In genomic region chr9:66595722-66596675, GRCm38 (mm10) we compare ENCODE assay signal across 11 mouse cellular contexts. TPM values are rescaled to one million over a fixed set of nuclear protein-coding genes. Genes with fewer than 3 reads are reported as not detected.
DNase-seq lines count a peak whose midpoint lies in the region; ATAC-seq and TF ChIP-seq lines count a peak whose summit lies in the region.
"Had no signal": no experiment of that assay in that cellular context is flagged by ENCODE, and none has a peak within 500 bp of the region (broad histone marks: within the 10 kb centered on the region; RNA-seq: fewer than 3 reads in every experiment).

No protein-coding gene starts in this region.

- WGBS in stomach, embryonic 15.5 days, result 55% methylated on average over 5 of the region's 5 CpGs
- 60% methylated on average over 5 of the region's 5 CpGs for WGBS in stomach, postnatal 0 days
- WGBS in limb, embryonic 15.5 days, result 27% methylated on average over 5 of the region's 5 CpGs
- 48% methylated on average over 5 of the region's 5 CpGs for WGBS in hindbrain, embryonic 16.5 days
- WGBS in forebrain, embryonic 16.5 days, result 33% methylated on average over 5 of the region's 5 CpGs

- no peak overlapping the region for H3K9ac ChIP-seq in stomach, embryonic 15.5 days
- H3K9ac ChIP-seq in stomach, postnatal 0 days (ENCODE audit: low read length), result no peak overlapping the region
- no peak overlapping the region for H3K9ac ChIP-seq in limb, embryonic 15.5 days
- H3K9ac ChIP-seq in hindbrain, embryonic 16.5 days (ENCODE audit: low read depth, low read length), result no peak overlapping the region
- no peak overlapping the region for H3K9ac ChIP-seq in forebrain, embryonic 16.5 days (replicated peaks; ENCODE audit: low read depth, low read length)
- H3K9ac ChIP-seq: liver, embryonic 14.5 days had no signal

- no peaks in the 10 kb centered on the region for H3K27me3 ChIP-seq in stomach, embryonic 15.5 days (replicated peaks)
- H3K27me3 ChIP-seq in stomach, postnatal 0 days (ENCODE audit: control insufficient read depth, insufficient read depth, low read length), result no peaks in the 10 kb centered on the region
- H3K27me3 ChIP-seq in limb, embryonic 15.5 days, result no peaks in the 10 kb centered on the region
- no peaks in the 10 kb centered on the region for H3K27me3 ChIP-seq in hindbrain, embryonic 16.5 days (replicated peaks; ENCODE audit: control insufficient read depth, insufficient read depth, low read length)
- H3K27me3 ChIP-seq in forebrain, embryonic 16.5 days (replicated peaks; ENCODE audit: control insufficient read depth, insufficient read depth, low read length), result no peaks in the 10 kb centered on the region

- ATAC-seq in stomach, embryonic 15.5 days (ENCODE audit: insufficient read depth, low FRiP score, low read depth), result no peak
- no peak for ATAC-seq in stomach, postnatal 0 days (ENCODE audit: low FRiP score, low TSS enrichment)
- no peak for ATAC-seq in limb, embryonic 15.5 days (ENCODE audit: insufficient number of reproducible peaks, low FRiP score, low TSS enrichment, low read depth)
- ATAC-seq in hindbrain, embryonic 16.5 days, result no peak
- no peak for ATAC-seq in forebrain, embryonic 16.5 days

- no peak for TF ChIP-seq EP300 in stomach, postnatal 0 days (optimal IDR thresholded peaks at IDR 0.05)

- peak; percentile 54 for DNase-seq in cerebellum, adult 11-12 months
- DNase-seq in cerebellum, adult 8-10 months, result no peak
- DNase-seq in stomach, postnatal 0 days (ENCODE audit: low spot score), result no peak
- DNase-seq in yolk sac, embryonic 10.5 days (ENCODE audit: low spot score), result peak; percentile 79
- DNase-seq: adrenal gland, postnatal 25 days; heart, postnatal 36 days had no signal

- H3K4me3 ChIP-seq in stomach, embryonic 15.5 days (replicated peaks), result no peak overlapping the region
- H3K4me3 ChIP-seq in stomach, postnatal 0 days (ENCODE audit: low read depth, low read length), result no peak overlapping the region
- H3K4me3 ChIP-seq in limb, embryonic 15.5 days, result no peak overlapping the region
- H3K4me3 ChIP-seq in hindbrain, embryonic 16.5 days (ENCODE audit: low read length), result no peak overlapping the region
- no peak overlapping the region for H3K4me3 ChIP-seq in forebrain, embryonic 16.5 days (replicated peaks; ENCODE audit: low read length)

- H3K27ac ChIP-seq in stomach, embryonic 15.5 days, result peak overlapping the region; percentile 7; the same call in 1 of the 2 replicates
- H3K27ac ChIP-seq in stomach, postnatal 0 days (replicated peaks), result no peak overlapping the region
- H3K27ac ChIP-seq in limb, embryonic 15.5 days, result peak overlapping the region; percentile 38
- no peak overlapping the region for H3K27ac ChIP-seq in hindbrain, embryonic 16.5 days (ENCODE audit: low read depth, low read length)
- H3K27ac ChIP-seq in forebrain, embryonic 16.5 days (ENCODE audit: low read length), result no peak overlapping the region
- H3K27ac ChIP-seq: liver, embryonic 14.5 days had no signal

- peaks cover 15% of the 10 kb centered on the region for H3K4me1 ChIP-seq in stomach, embryonic 15.5 days
- peaks cover 6% of the 10 kb centered on the region for H3K4me1 ChIP-seq in stomach, postnatal 0 days (replicated peaks; ENCODE audit: control insufficient read depth, insufficient read depth)
- peaks cover 37% of the 10 kb centered on the region for H3K4me1 ChIP-seq in limb, embryonic 15.5 days
- H3K4me1 ChIP-seq in hindbrain, embryonic 16.5 days (ENCODE audit: control insufficient read depth, insufficient read depth, low read depth, low read length), result peaks cover 9% of the 10 kb centered on the region
- H3K4me1 ChIP-seq in forebrain, embryonic 16.5 days (replicated peaks; ENCODE audit: control insufficient read depth, insufficient read depth, low read length), result peaks cover 13% of the 10 kb centered on the region

- no peaks in the 10 kb centered on the region for H3K9me3 ChIP-seq in stomach, embryonic 15.5 days
- H3K9me3 ChIP-seq in stomach, postnatal 0 days (ENCODE audit: control insufficient read depth, low read length), result no peaks in the 10 kb centered on the region
- H3K9me3 ChIP-seq in limb, embryonic 15.5 days, result no peaks in the 10 kb centered on the region
- H3K9me3 ChIP-seq in hindbrain, embryonic 16.5 days (ENCODE audit: control insufficient read depth, low read length), result no peaks in the 10 kb centered on the region
- no peaks in the 10 kb centered on the region for H3K9me3 ChIP-seq in forebrain, embryonic 16.5 days (ENCODE audit: control insufficient read depth, low read length)

- TF ChIP-seq CTCF in stomach, postnatal 0 days (IDR thresholded peaks at IDR 0.05; ENCODE audit: low read depth), result no peak

- no peak overlapping the region for H3K4me2 ChIP-seq in stomach, embryonic 15.5 days
- no peak overlapping the region for H3K4me2 ChIP-seq in stomach, postnatal 0 days (replicated peaks; ENCODE audit: low read depth)
- no peak overlapping the region for H3K4me2 ChIP-seq in limb, embryonic 15.5 days
- no peak overlapping the region for H3K4me2 ChIP-seq in hindbrain, embryonic 16.5 days (ENCODE audit: low read length)
- no peak overlapping the region for H3K4me2 ChIP-seq in forebrain, embryonic 16.5 days (ENCODE audit: low read length)

- H3K36me3 ChIP-seq in stomach, embryonic 15.5 days, result no peaks in the 10 kb centered on the region
- no peaks in the 10 kb centered on the region for H3K36me3 ChIP-seq in stomach, postnatal 0 days (ENCODE audit: control insufficient read depth, insufficient read depth, low read length)
- H3K36me3 ChIP-seq in limb, embryonic 15.5 days, result no peaks in the 10 kb centered on the region
- no peaks in the 10 kb centered on the region for H3K36me3 ChIP-seq in hindbrain, embryonic 16.5 days (ENCODE audit: control insufficient read depth, insufficient read depth, low read length)
- no peaks in the 10 kb centered on the region for H3K36me3 ChIP-seq in forebrain, embryonic 16.5 days (ENCODE audit: control insufficient read depth, insufficient read depth)

RNA-seq across cellular contexts. Expression of gene Usp3, which starts 3.1 kb away (rescaled TPM):
- 60.9 and 64.6 TPM in 2 replicates for polyA plus RNA-seq in stomach, embryonic 15.5 days (2015; fragmentation: Nextera tagmentation; extraction: Ambion mirVana)
- polyA plus RNA-seq in stomach, postnatal 0 days (2015; fragmentation: Nextera tagmentation; extraction: Ambion mirVana), result 42.2 and 49.2 TPM in 2 replicates
- 56.8 and 65.1 TPM in 2 replicates for polyA plus RNA-seq in limb, embryonic 15.5 days (2015; fragmentation: Nextera tagmentation; extraction: Ambion mirVana)
- polyA plus RNA-seq in hindbrain, embryonic 16.5 days (2015; fragmentation: Nextera tagmentation; extraction: Ambion mirVana), result 50.6 and 50.9 TPM in 2 replicates
- 93.0 and 110 TPM in 2 replicates for polyA plus RNA-seq in forebrain, embryonic 16.5 days (2015; fragmentation: Nextera tagmentation; extraction: Ambion mirVana)

Comparison
In these comparisons a context has a peak if more than half of its experiments do, and no peak if none do; other contexts are left out.
1. DNase-seq: peak in cerebellum, adult 11-12 months (single experiment) and yolk sac, embryonic 10.5 days (single experiment); none in cerebellum, adult 8-10 months (single experiment) and stomach, postnatal 0 days (single experiment).
2. H3K27ac ChIP-seq: peak in stomach, embryonic 15.5 days (single experiment) and limb, embryonic 15.5 days (single experiment); none in stomach, postnatal 0 days (single experiment), hindbrain, embryonic 16.5 days (single experiment) and forebrain, embryonic 16.5 days (single experiment).